Mouse (Mus musculus) layer of hippocampus, adult 2 months (tissue): ENCODE measurements around the gene Uqcc1. TPM values are rescaled to one million over a fixed set of nuclear protein-coding genes. Genes with fewer than 3 reads are reported as not detected.

Experiments
- DNase-seq, 2 experiments: peaks; one replicate each; pipeline ENCODE4 v3.0.0; 2022; ENCODE audit warnings: low spot score in 2 of 2
- H3K27ac ChIP-seq: fragments of 200-600 bp; 2 replicates; pipeline ENCODE4 v1.8.1; 2022
- H3K4me3 ChIP-seq: fragments of 200-600 bp; 2 replicates; pipeline ENCODE4 v1.8.1; 2022; ENCODE audit warnings: mild to moderate bottlenecking
- CTCF ChIP-seq: fragments of 200-600 bp; conservative IDR thresholded peaks from 2 replicates; pipeline ENCODE4 v1.8.1; 2022; ENCODE audit warnings: antibody characterized with exemption, mild to moderate bottlenecking, moderate library complexity
- long read RNA-seq, 2 experiments: library from polyadenylated mRNA; stranded (forward); transcript quantifications; one replicate each; pipeline ENCODE4 v2.0.0; 2021; ENCODE audit warnings: borderline mapping rate in 2 of 2
- total RNA-seq, 2 experiments: library from RNA; stranded (reverse); gene quantifications; 2 replicates each; pipeline ENCODE4 v1.2.3; 2021

Gene Uqcc1
- 10 to 100 TPM; 73.6 to 81.6 TPM for total RNA-seq
- long read RNA-seq, experiment 1, transcript Uqcc1-204 (10 exons, 2,633 nt), result major isoform, 55 of 70 reads
- long read RNA-seq, experiment 1, partial matches to known transcripts, result 5 of 70 reads
- long read RNA-seq, experiment 1, other reads (novel, unspliced or antisense), result 8 of 70 reads
- long read RNA-seq, experiment 2, transcript Uqcc1-204 (10 exons, 2,633 nt), result major isoform, 77 of 112 reads
- long read RNA-seq, experiment 2, transcript Uqcc1-207 (10 exons, 2,413 nt), result minor isoform, 10 of 112 reads
- long read RNA-seq, experiment 2, partial matches to known transcripts, result 5 of 112 reads
- long read RNA-seq, experiment 2, other reads (novel, unspliced or antisense), result 20 of 112 reads

- peak within 1 kb of the TSS; percentile 87 for H3K27ac ChIP-seq
- no peak for TF ChIP-seq CTCF
- DNase-seq, result peak; percentile 95
- peak within 1 kb of the TSS; percentile 58 for H3K4me3 ChIP-seq
Observed at GRCm38 (mm10) chr2:155929531-155930442, at the start of gene Uqcc1. Uqcc1 (minus strand) TSS chr2:155930310.

GRCm38 (mm10) chr2:155979328-155979991 is 49.4 kb upstream of the Uqcc1 start:
- no peak for DNase-seq
- Histone ChIP-seq H3K27ac (no peak overlapping the region), H3K4me3 (no peak overlapping the region)
- no peak for TF ChIP-seq CTCF

GRCm38 (mm10) chr2:155974087-155974731 is 44.1 kb upstream of the Uqcc1 start:
- peak; percentile 39 for TF ChIP-seq CTCF
- no peak overlapping the region for H3K4me3 ChIP-seq
- peak overlapping the region; percentile 76 for H3K27ac ChIP-seq
- no peak for DNase-seq

DNA sequence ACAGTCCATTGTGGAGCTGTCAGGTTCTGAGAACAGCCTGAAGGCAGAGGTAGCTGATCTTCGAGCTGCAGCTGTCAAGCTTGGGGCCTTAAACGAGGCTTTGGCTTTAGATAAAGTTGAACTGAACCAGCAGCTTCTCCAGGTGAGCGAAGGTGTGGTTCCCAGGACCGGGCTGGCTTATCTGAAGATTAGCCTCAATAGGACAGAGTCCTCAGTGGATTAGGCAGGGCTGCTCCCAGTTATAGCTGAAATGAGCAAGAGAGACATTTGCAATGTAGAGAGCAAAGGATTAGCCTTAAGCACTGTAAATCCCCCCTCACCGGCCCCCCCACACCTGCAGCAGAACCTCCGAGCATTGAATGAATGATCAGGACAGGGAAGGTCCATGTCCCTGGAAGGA is 43.2 kb upstream of the Uqcc1 start:
- no peak for TF ChIP-seq CTCF
- no peak overlapping the region for H3K4me3 ChIP-seq
- no peak for DNase-seq
- peak overlapping the region; percentile 76; the same call in 1 of the 2 replicates for H3K27ac ChIP-seq

GRCm38 (mm10) chr2:155962991-155963390 is 32.9 kb upstream of the Uqcc1 start:
- Histone ChIP-seq H3K27ac (peak overlapping the region; percentile 63; the same call in 1 of the 2 replicates), H3K4me3 (no peak overlapping the region)
- DNase-seq, result peak in 1 of 2 experiments; percentile 65
- TF ChIP-seq CTCF, result peak; percentile 82

GRCm38 (mm10) chr2:155961862-155962261 is 31.8 kb upstream of the Uqcc1 start:
- H3K27ac ChIP-seq, result no peak overlapping the region
- no peak overlapping the region for H3K4me3 ChIP-seq
- no peak for TF ChIP-seq CTCF
- DNase-seq, result no peak

GRCm38 (mm10) chr2:155959981-155960380 is 29.9 kb upstream of the Uqcc1 start:
- Histone ChIP-seq H3K4me3 (no peak overlapping the region), H3K27ac (no peak overlapping the region)
- DNase-seq, result no peak
- TF ChIP-seq CTCF, result no peak

- peak within 1 kb of the TSS; percentile 98 for H3K27ac ChIP-seq
- peak; percentile 86 to 89 for DNase-seq
- TF ChIP-seq CTCF, result no peak; the same call in 1 of the 2 replicates
Observed at GRCm38 (mm10) chr2:155956134-155957059, 26.3 kb upstream of the Uqcc1 start, which contains the start of gene Cep250. Cep250 (plus strand) TSS chr2:155956458.

GRCm38 (mm10) chr2:155952006-155952405 is 21.9 kb upstream of the Uqcc1 start:
- Histone ChIP-seq H3K4me3 (no peak overlapping the region), H3K27ac (no peak overlapping the region)
- TF ChIP-seq CTCF, result peak; percentile 81
- peak in 1 of 2 experiments; percentile 63 for DNase-seq

More at GRCm38 (mm10) chr2:155956134-155957059, 26.3 kb upstream of the Uqcc1 start, which contains the start of gene Cep250:
- H3K4me3 ChIP-seq, result peak within 1 kb of the TSS; percentile 78

DNA sequence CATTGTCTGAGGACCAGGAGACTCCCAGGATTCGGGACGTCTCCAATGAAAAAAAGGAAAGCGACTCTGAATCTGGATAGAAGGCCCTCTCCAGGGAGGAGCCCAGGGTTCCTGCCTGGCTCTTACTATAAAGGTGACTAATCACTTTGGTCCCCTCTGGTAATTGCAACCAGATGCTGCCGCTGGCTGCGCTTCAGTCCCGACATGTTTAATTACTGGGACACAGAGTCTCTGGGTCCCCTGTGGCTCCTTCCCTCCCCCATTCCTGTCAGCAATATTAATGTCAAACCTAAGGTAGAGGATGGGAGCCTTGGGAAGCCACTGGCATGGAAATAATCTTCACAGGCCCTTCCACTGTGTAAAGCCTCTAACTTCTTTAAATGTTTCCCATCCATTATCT is 19.3 kb upstream of the Uqcc1 start:
- no peak for TF ChIP-seq CTCF
- Histone ChIP-seq H3K27ac (no peak overlapping the region), H3K4me3 (no peak overlapping the region)
- DNase-seq, result no peak

- DNase-seq, result no peak
- TF ChIP-seq CTCF, result no peak
Observed at GRCm38 (mm10) chr2:155947390-155948002, 17.4 kb upstream of the Uqcc1 start.

More at GRCm38 (mm10) chr2:155947390-155948002, 17.4 kb upstream of the Uqcc1 start:
- H3K27ac ChIP-seq, result no peak overlapping the region
- H3K4me3 ChIP-seq, result no peak overlapping the region
